Mouse (Mus musculus) bone marrow macrophage, adult 2 months (primary cell): ENCODE data around the gene Imp3.

Experiments used
- CTCF ChIP-seq: IDR thresholded peaks from 2 replicates; pipeline ENCODE4 v1.5.1; 2012; ENCODE audit warnings: low read depth, mild to moderate bottlenecking, low read length, moderate library complexity
- POLR2A ChIP-seq: IDR thresholded peaks from 2 replicates; pipeline ENCODE4 v1.6.1; 2012; ENCODE audit warnings: mild to moderate bottlenecking, low read depth, low read length, borderline replicate concordance

DNA sequence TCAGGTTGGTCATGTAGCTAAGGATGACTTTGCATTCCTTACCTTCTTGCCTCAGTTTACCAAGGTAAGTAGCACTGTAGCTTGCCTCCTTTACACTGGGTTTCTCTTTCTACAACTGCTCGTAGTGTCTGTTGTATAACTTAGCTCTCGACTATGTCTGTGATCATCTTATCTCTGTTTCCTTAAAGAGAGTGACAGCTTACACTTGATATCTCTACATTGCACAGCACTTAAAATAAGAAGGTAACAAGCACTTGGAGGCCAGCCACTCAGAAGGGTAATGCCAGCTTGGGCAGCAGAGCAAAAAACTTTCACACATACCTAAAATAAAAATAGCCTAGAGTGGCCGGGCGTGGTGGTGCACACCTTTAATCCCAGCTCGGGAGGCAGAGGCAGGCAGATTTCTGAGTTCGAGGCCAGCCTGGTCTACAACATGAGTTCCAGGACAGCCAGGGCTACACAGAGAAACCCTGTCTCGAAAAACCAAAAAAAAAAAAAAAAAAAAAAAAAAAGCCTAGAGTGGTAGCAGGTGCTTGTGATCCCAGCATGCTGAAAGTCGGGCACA, 36.8 kb downstream of the Imp3 start:
- TF ChIP-seq CTCF (no peak), POLR2A (no peak)
